Mouse (Mus musculus) heart, embryonic 12.5 days (tissue): ENCODE measurements around the gene Mfap3l. TPM values are rescaled to one million over a fixed set of nuclear protein-coding genes. Genes with fewer than 3 reads are reported as not detected.
A peak's percentile ranks its signal among the peaks of the same experiment; 100 is the strongest.

Source experiments
- ATAC-seq: fragments of 200-750 bp; cut with Nextera tagmentation; 2 replicates; pipeline ENCODE4 v1.8.0; 2017; ENCODE audit warnings: moderate TSS enrichment, moderate library complexity; ENCODE audit not compliant: insufficient number of reproducible peaks, low FRiP score
- H3K27ac ChIP-seq: fragments of 300-500 bp; sonication (generic); 2 replicates; pipeline ENCODE4 v1.5.1; 2016; ENCODE audit warnings: mild to moderate bottlenecking, moderate library complexity; ENCODE audit not compliant: poor library complexity, severe bottlenecking
- H3K27me3 ChIP-seq: fragments of 300-500 bp; sonication (generic); replicated peaks from 2 replicates; pipeline ENCODE4 v1.6.1; 2016; ENCODE audit warnings: mild to moderate bottlenecking, moderate library complexity
- H3K36me3 ChIP-seq: fragments of 300-500 bp; sonication (generic); 2 replicates; pipeline ENCODE4 v1.6.1; 2016; ENCODE audit warnings: mild to moderate bottlenecking, moderate library complexity
- H3K4me1 ChIP-seq: fragments of 300-500 bp; sonication (generic); replicated peaks from 2 replicates; pipeline ENCODE4 v1.6.1; 2016; ENCODE audit warnings: mild to moderate bottlenecking
- H3K4me2 ChIP-seq: fragments of 300-500 bp; sonication (generic); 2 replicates; pipeline ENCODE4 v1.6.1; 2016; ENCODE audit warnings: mild to moderate bottlenecking, moderate library complexity
- H3K4me3 ChIP-seq: fragments of 300-500 bp; sonication (generic); 2 replicates; pipeline ENCODE4 v1.5.1; 2016; ENCODE audit warnings: mild to moderate bottlenecking
- H3K9ac ChIP-seq: fragments of 300-500 bp; sonication (generic); 2 replicates; pipeline ENCODE4 v1.6.1; 2016; ENCODE audit warnings: mild to moderate bottlenecking, moderate library complexity
- H3K9me3 ChIP-seq: fragments of 300-500 bp; sonication (generic); replicated peaks from 2 replicates; pipeline ENCODE4 v1.6.1; 2016; ENCODE audit warnings: mild to moderate bottlenecking, moderate library complexity
- WGBS: fragments of 180-500 bp; shearing (Covaris S2); methylation state at CpG from one replicate; pipeline ENCODE4 v1.1.7; 2016; 5-methylcytosine and 5-hydroxymethylcytosine counted together
- polyA plus RNA-seq: library from polyadenylated mRNA; unstranded; fragments of >200 nt; fragmentation: Nextera tagmentation; extraction: Ambion mirVana; gene quantifications from 2 replicates; pipeline ENCODE4 v1.2.1, GENCODE M21; 2016

Gene Mfap3l
- polyA plus RNA-seq, 1 experiment from 2014 or later, result 1.1 TPM

GRCm38 (mm10) chr8:60629059-60629458 is 3.6 kb upstream of the Mfap3l start:
- Histone ChIP-seq H3K4me2 (no peak overlapping the region), H3K9me3 (no peaks in the 10 kb centered on the region), H3K27me3 (peaks cover 14% of the 10 kb centered on the region), H3K27ac (no peak overlapping the region), H3K4me3 (no peak overlapping the region), H3K4me1 (peaks cover 4% of the 10 kb centered on the region; the same call in 1 of the 2 replicates), H3K9ac (no peak overlapping the region), H3K36me3 (no peaks in the 10 kb centered on the region)
- WGBS, result 71% methylated on average over 4 of the region's 4 CpGs
- no peak for ATAC-seq

GRCm38 (mm10) chr8:60631504-60631934 is 1.1 kb upstream of the Mfap3l start:
- peaks cover 4% of the 10 kb centered on the region; the same call in 1 of the 2 replicates for H3K4me1 ChIP-seq
- peak overlapping the region; percentile 40 for H3K4me3 ChIP-seq
- H3K27me3 ChIP-seq, result peaks cover 15% of the 10 kb centered on the region
- ATAC-seq, result 0 out of 2 replicates have a peak, but pooled peaks have one; percentile 16
- 0% methylated on average over 13 of the region's 13 CpGs for WGBS
- peak overlapping the region; percentile 92 for H3K4me2 ChIP-seq
- H3K9ac ChIP-seq, result no peak overlapping the region
- no peaks in the 10 kb centered on the region for H3K36me3 ChIP-seq
- H3K27ac ChIP-seq, result no peak overlapping the region
- no peaks in the 10 kb centered on the region for H3K9me3 ChIP-seq

GRCm38 (mm10) chr8:60632933-60633655 is 467 bp downstream of the Mfap3l start:
- H3K36me3 ChIP-seq, result no peaks in the 10 kb centered on the region
- H3K9ac ChIP-seq, result peak overlapping the region; percentile 65
- H3K9me3 ChIP-seq, result no peaks in the 10 kb centered on the region
- peak overlapping the region; percentile 92 for H3K4me2 ChIP-seq
- WGBS, result under 1% methylated on average over 56 of the region's 56 CpGs
- no peak overlapping the region for H3K27ac ChIP-seq
- peaks cover 4% of the 10 kb centered on the region; the same call in 1 of the 2 replicates for H3K4me1 ChIP-seq
- peaks cover 15% of the 10 kb centered on the region for H3K27me3 ChIP-seq
- peak overlapping the region; percentile 70 for H3K4me3 ChIP-seq
- ATAC-seq, result peak; percentile 77; the same call in 1 of the 2 replicates

- Histone ChIP-seq H3K27ac (no peak overlapping the region), H3K4me3 (no peak overlapping the region), H3K27me3 (peaks cover 10% of the 10 kb centered on the region), H3K9me3 (peaks cover 3% of the 10 kb centered on the region; the same call in 1 of the 2 replicates), H3K9ac (no peak overlapping the region), H3K4me1 (peaks cover 4% of the 10 kb centered on the region; the same call in 1 of the 2 replicates), H3K36me3 (no peaks in the 10 kb centered on the region), H3K4me2 (no peak overlapping the region)
- WGBS, result 79% methylated on average over 2 of the region's 2 CpGs
- ATAC-seq, result no peak
These were observed 2.3 kb downstream of the Mfap3l start for GRCm38 (mm10) chr8:60634921-60635320.

GRCm38 (mm10) chr8:60635846-60636245 is 3.2 kb downstream of the Mfap3l start:
- Histone ChIP-seq H3K27me3 (0 out of 2 replicates have a peak, but pooled peaks cover 2% of the 10 kb centered on the region), H3K4me1 (peaks cover 4% of the 10 kb centered on the region; the same call in 1 of the 2 replicates), H3K27ac (no peak overlapping the region), H3K4me3 (no peak overlapping the region), H3K4me2 (no peak overlapping the region), H3K9ac (no peak overlapping the region), H3K36me3 (no peaks in the 10 kb centered on the region), H3K9me3 (peaks cover 3% of the 10 kb centered on the region; the same call in 1 of the 2 replicates)
- no peak for ATAC-seq

- H3K4me1 ChIP-seq, result no peaks in the 10 kb centered on the region
- no peaks in the 10 kb centered on the region for H3K27me3 ChIP-seq
- H3K4me3 ChIP-seq, result no peak overlapping the region
- H3K27ac ChIP-seq, result no peak overlapping the region
- no peak for ATAC-seq
- no peak overlapping the region for H3K4me2 ChIP-seq
- H3K9ac ChIP-seq, result no peak overlapping the region
- WGBS, result 88% methylated on average over 17 of the region's 17 CpGs
- no peaks in the 10 kb centered on the region for H3K36me3 ChIP-seq
- H3K9me3 ChIP-seq, result peaks cover 3% of the 10 kb centered on the region; the same call in 1 of the 2 replicates
These were observed 7.4 kb downstream of the Mfap3l start for GRCm38 (mm10) chr8:60640046-60640445.

- H3K27ac ChIP-seq, result no peak overlapping the region
- no peaks in the 10 kb centered on the region for H3K27me3 ChIP-seq
- 75% methylated on average over 6 of the region's 6 CpGs for WGBS
- H3K4me1 ChIP-seq, result no peaks in the 10 kb centered on the region
- peaks cover 3% of the 10 kb centered on the region; the same call in 1 of the 2 replicates for H3K9me3 ChIP-seq
- no peak overlapping the region for H3K9ac ChIP-seq
- ATAC-seq, result no peak
- no peak overlapping the region for H3K4me2 ChIP-seq
- no peaks in the 10 kb centered on the region for H3K36me3 ChIP-seq
- H3K4me3 ChIP-seq, result no peak overlapping the region
These were observed 10.9 kb downstream of the Mfap3l start for GRCm38 (mm10) chr8:60643416-60644020.

GRCm38 (mm10) chr8:60645164-60645563 is 12.5 kb downstream of the Mfap3l start:
- Histone ChIP-seq H3K9me3 (no peaks in the 10 kb centered on the region), H3K27me3 (no peaks in the 10 kb centered on the region), H3K9ac (no peak overlapping the region), H3K4me3 (no peak overlapping the region), H3K4me1 (no peaks in the 10 kb centered on the region), H3K4me2 (no peak overlapping the region), H3K27ac (no peak overlapping the region), H3K36me3 (no peaks in the 10 kb centered on the region)
- ATAC-seq, result no peak
- 80% methylated on average over 4 of the region's 4 CpGs for WGBS

GRCm38 (mm10) chr8:60645911-60646310 is 13.3 kb downstream of the Mfap3l start:
- no peak for ATAC-seq
- no peaks in the 10 kb centered on the region for H3K4me1 ChIP-seq
- WGBS, result 79% methylated on average over 3 of the region's 3 CpGs
- no peaks in the 10 kb centered on the region for H3K36me3 ChIP-seq
- H3K4me3 ChIP-seq, result no peak overlapping the region
- no peak overlapping the region for H3K9ac ChIP-seq
- H3K27me3 ChIP-seq, result no peaks in the 10 kb centered on the region
- no peak overlapping the region for H3K27ac ChIP-seq
- no peaks in the 10 kb centered on the region for H3K9me3 ChIP-seq
- H3K4me2 ChIP-seq, result no peak overlapping the region

GRCm38 (mm10) chr8:60647291-60647690 is 14.7 kb downstream of the Mfap3l start:
- 85% methylated on average over 3 of the region's 3 CpGs for WGBS
- no peak for ATAC-seq
- H3K27me3 ChIP-seq, result no peaks in the 10 kb centered on the region
- H3K36me3 ChIP-seq, result no peaks in the 10 kb centered on the region
- no peak overlapping the region for H3K27ac ChIP-seq
- no peak overlapping the region for H3K4me3 ChIP-seq
- H3K4me2 ChIP-seq, result no peak overlapping the region
- no peak overlapping the region for H3K9ac ChIP-seq
- H3K9me3 ChIP-seq, result no peaks in the 10 kb centered on the region
- no peaks in the 10 kb centered on the region for H3K4me1 ChIP-seq

- ATAC-seq, result no peak
- Histone ChIP-seq H3K9me3 (no peaks in the 10 kb centered on the region), H3K4me3 (no peak overlapping the region), H3K27me3 (no peaks in the 10 kb centered on the region), H3K36me3 (no peaks in the 10 kb centered on the region), H3K4me2 (no peak overlapping the region), H3K9ac (no peak overlapping the region), H3K4me1 (no peaks in the 10 kb centered on the region), H3K27ac (no peak overlapping the region)
- WGBS, result 15% methylated on average over 1 of the region's 1 CpGs
These were observed 16.5 kb downstream of the Mfap3l start for GRCm38 (mm10) chr8:60649081-60649480.
